Mouse (Mus musculus) spleen, adult 12 weeks (tissue): Measurements from ENCODE around the gene Bcl6.

Source experiments
- DNase-seq: peaks from one replicate; pipeline ENCODE4 v3.0.0; 2022; ENCODE audit warnings: low spot score

The Bcl6 gene

DNA sequence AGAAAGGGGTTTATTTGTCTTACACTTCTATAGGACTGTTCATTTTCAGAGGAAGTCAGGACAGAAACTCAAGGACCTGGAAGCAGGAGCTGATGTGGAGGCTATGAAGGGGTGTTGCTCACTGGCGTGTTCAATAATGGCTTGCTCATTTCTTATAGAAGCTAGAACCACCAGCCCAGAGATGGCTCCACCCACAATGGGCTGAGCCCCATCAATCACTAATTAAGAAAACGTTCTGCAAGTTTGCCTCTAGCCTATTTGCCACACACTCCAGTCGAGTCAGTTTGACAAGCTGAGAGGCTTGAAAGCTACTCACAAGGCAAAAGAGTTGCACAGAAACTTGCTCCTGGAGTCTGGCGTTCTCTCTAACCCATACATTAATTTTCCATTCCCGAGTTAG is 67.0 kb downstream of the Bcl6 start:
- no peak for DNase-seq

DNA sequence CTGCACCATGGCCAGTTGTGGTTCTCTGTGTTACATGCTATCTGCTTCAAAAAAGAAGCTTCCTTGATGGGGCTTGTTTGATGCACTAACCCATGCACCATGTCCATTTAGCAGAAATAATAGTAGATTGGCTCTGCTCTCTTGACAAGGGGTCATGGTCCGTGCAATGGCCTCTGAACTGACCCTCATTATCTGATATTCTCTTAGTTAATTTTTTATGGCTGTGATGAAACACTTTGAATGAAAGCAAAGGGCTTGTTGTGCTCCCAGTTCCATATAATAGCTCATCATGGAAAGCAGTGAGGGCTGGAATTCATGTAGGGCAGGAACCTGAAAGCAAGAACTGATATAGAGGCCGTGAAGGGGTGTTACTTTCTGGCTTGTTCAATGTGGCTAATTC is 69.2 kb downstream of the Bcl6 start:
- DNase-seq = no peak
